Mouse (Mus musculus) hindbrain, embryonic 14.5 days (tissue): ENCODE measurements at regions not wholly inside any gene's neighbourhood (a gene's known extent, or its start where the extent isn't known, plus 50 kb on each side); places are given as distances from the start of the nearest gene placed in this dataset.

Experiments
- ATAC-seq: fragments of 200-750 bp; cut with Nextera tagmentation; 2 replicates; pipeline ENCODE4 v1.8.0; 2017; ENCODE audit warnings: moderate number of reproducible peaks, mild to moderate bottlenecking, moderate TSS enrichment, moderate library complexity; ENCODE audit not compliant: low FRiP score
- DNase-seq: peaks from one replicate; pipeline ENCODE4 v3.0.0-alpha.2; 2015; ENCODE audit warnings: low spot score
- H3K27ac ChIP-seq: fragments of 300-500 bp; sonication (generic); 2 replicates; pipeline ENCODE4 v1.5.1; 2014; ENCODE audit warnings: mild to moderate bottlenecking, moderate library complexity
- H3K27me3 ChIP-seq: fragments of 300-500 bp; sonication (generic); 2 replicates; pipeline ENCODE4 v1.6.1; 2014; ENCODE audit warnings: mild to moderate bottlenecking, low read length, mixed read lengths; ENCODE audit not compliant: control insufficient read depth, insufficient read depth
- H3K36me3 ChIP-seq: fragments of 300-500 bp; sonication (generic); replicated peaks from 2 replicates; pipeline ENCODE4 v1.6.1; 2014; ENCODE audit not compliant: control insufficient read depth, insufficient read depth
- H3K4me1 ChIP-seq: fragments of 300-500 bp; sonication (generic); replicated peaks from 2 replicates; pipeline ENCODE4 v1.6.1; 2014; ENCODE audit warnings: antibody characterized with exemption, low read length, mixed read lengths; ENCODE audit not compliant: control insufficient read depth, insufficient read depth
- H3K4me2 ChIP-seq: fragments of 300-500 bp; sonication (generic); replicated peaks from 2 replicates; pipeline ENCODE4 v1.6.1; 2014; ENCODE audit warnings: mild to moderate bottlenecking, moderate library complexity
- H3K4me3 ChIP-seq: fragments of 300-500 bp; sonication (generic); replicated peaks from 2 replicates; pipeline ENCODE4 v1.5.1; 2014; ENCODE audit warnings: mild to moderate bottlenecking, low read length
- H3K9ac ChIP-seq: fragments of 300-500 bp; sonication (generic); 2 replicates; pipeline ENCODE4 v1.6.1; 2014
- H3K9me3 ChIP-seq: fragments of 300-500 bp; sonication (generic); 2 replicates; pipeline ENCODE4 v1.6.1; 2016; ENCODE audit warnings: low read length; ENCODE audit not compliant: control insufficient read depth
- WGBS: fragments of 180-500 bp; shearing (Covaris S2); extraction: QIAGEN DNeasy Blood & Tissue Kit; methylation state at CpG from one replicate; pipeline ENCODE4 v1.1.7; 2014; 5-methylcytosine and 5-hydroxymethylcytosine counted together

GRCm38 (mm10) chr7:37307191-37307590 lies 466.2 kb downstream of the Zfp536 start:
- Histone ChIP-seq H3K27me3 (no peaks in the 10 kb centered on the region), H3K4me2 (no peak overlapping the region), H3K4me1 (no peaks in the 10 kb centered on the region), H3K9me3 (no peaks in the 10 kb centered on the region), H3K4me3 (no peak overlapping the region), H3K9ac (no peak overlapping the region), H3K36me3 (no peaks in the 10 kb centered on the region), H3K27ac (no peak overlapping the region)
- WGBS, result 80% methylated on average over 4 of the region's 4 CpGs
- ATAC-seq (no peak), DNase-seq (no peak)

- 93% methylated on average over 7 of the region's 7 CpGs for WGBS
- no peaks in the 10 kb centered on the region; the same call in 1 of the 2 replicates for H3K36me3 ChIP-seq
- no peak overlapping the region for H3K4me2 ChIP-seq
- H3K4me1 ChIP-seq, result no peaks in the 10 kb centered on the region
- H3K9ac ChIP-seq, result no peak overlapping the region
- H3K9me3 ChIP-seq, result 0 out of 2 replicates have a peak, but pooled peaks cover 3% of the 10 kb centered on the region
- no peak for ATAC-seq
- DNase-seq, result no peak
- no peak overlapping the region for H3K27ac ChIP-seq
- no peaks in the 10 kb centered on the region for H3K27me3 ChIP-seq
- no peak overlapping the region for H3K4me3 ChIP-seq
Measured at GRCm38 (mm10) chr7:37324653-37325052, 448.8 kb downstream of the Zfp536 start.

DNA sequence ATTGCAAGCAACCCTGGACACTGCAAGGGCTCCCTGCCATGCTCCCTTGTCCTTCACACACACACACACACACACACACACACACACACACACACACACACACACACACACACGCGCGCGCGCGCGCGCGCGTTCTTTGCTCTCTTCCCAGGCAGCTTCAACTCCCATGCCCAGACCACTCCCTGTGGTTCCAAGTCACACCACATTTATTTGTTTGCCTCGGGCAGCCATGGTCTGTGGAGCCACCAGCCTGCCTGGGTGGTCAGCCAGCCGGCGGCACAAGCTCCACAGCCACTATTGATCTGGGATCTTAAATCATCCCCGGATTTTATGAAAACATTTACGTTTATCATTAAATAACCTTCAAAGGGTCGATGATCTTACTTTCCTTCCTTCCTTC lies 440.0 kb downstream of the Zfp536 start:
- H3K4me3 ChIP-seq, result no peak overlapping the region
- no peaks in the 10 kb centered on the region for H3K36me3 ChIP-seq
- H3K9me3 ChIP-seq, result 0 out of 2 replicates have a peak, but pooled peaks cover 3% of the 10 kb centered on the region
- ATAC-seq, result no peak
- H3K27ac ChIP-seq, result no peak overlapping the region
- 57% methylated on average over 16 of the region's 16 CpGs for WGBS
- no peak for DNase-seq
- H3K4me2 ChIP-seq, result no peak overlapping the region
- peaks cover 29% of the 10 kb centered on the region for H3K4me1 ChIP-seq
- no peak overlapping the region for H3K9ac ChIP-seq
- H3K27me3 ChIP-seq, result no peaks in the 10 kb centered on the region

DNA sequence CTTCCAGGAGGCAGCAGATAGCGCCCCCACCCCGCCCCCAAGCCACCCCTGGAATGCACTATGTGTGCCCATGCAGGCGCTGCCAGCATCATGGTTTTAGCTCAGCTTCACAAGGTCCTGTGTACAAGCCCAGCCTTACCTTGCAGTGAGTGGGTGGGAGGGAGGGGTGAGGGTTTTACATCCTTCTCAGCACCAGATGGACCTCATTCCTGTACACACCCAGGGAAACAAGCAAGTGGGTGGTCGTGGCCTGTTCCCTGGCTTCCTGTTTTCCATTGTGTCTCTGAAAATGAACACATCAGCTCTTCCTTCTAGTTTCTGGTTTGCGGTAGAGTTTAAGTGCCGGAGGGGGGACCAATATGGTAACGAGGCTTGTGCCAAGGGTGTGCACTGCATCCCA lies 438.2 kb downstream of the Zfp536 start:
- H3K4me3 ChIP-seq, result no peak overlapping the region
- no peak overlapping the region for H3K9ac ChIP-seq
- WGBS, result 55% methylated on average over 7 of the region's 7 CpGs
- H3K27me3 ChIP-seq, result no peaks in the 10 kb centered on the region
- H3K4me1 ChIP-seq, result peaks cover 30% of the 10 kb centered on the region
- H3K36me3 ChIP-seq, result no peaks in the 10 kb centered on the region
- no peak for ATAC-seq
- no peaks in the 10 kb centered on the region for H3K9me3 ChIP-seq
- no peak overlapping the region for H3K27ac ChIP-seq
- no peak for DNase-seq
- H3K4me2 ChIP-seq, result no peak overlapping the region

- peaks cover 30% of the 10 kb centered on the region for H3K4me1 ChIP-seq
- H3K27me3 ChIP-seq, result no peaks in the 10 kb centered on the region
- peak overlapping the region; percentile 51 for H3K9ac ChIP-seq
- H3K4me3 ChIP-seq, result peak overlapping the region; percentile 29
- no peak for ATAC-seq
- no peak for DNase-seq
- H3K36me3 ChIP-seq, result no peaks in the 10 kb centered on the region
- H3K4me2 ChIP-seq, result peak overlapping the region; percentile 70
- 10% methylated on average over 12 of the region's 12 CpGs for WGBS
- H3K27ac ChIP-seq, result peak overlapping the region; percentile 78
- H3K9me3 ChIP-seq, result no peaks in the 10 kb centered on the region
Measured at GRCm38 (mm10) chr7:37336171-37336850, 437.1 kb downstream of the Zfp536 start.

DNA sequence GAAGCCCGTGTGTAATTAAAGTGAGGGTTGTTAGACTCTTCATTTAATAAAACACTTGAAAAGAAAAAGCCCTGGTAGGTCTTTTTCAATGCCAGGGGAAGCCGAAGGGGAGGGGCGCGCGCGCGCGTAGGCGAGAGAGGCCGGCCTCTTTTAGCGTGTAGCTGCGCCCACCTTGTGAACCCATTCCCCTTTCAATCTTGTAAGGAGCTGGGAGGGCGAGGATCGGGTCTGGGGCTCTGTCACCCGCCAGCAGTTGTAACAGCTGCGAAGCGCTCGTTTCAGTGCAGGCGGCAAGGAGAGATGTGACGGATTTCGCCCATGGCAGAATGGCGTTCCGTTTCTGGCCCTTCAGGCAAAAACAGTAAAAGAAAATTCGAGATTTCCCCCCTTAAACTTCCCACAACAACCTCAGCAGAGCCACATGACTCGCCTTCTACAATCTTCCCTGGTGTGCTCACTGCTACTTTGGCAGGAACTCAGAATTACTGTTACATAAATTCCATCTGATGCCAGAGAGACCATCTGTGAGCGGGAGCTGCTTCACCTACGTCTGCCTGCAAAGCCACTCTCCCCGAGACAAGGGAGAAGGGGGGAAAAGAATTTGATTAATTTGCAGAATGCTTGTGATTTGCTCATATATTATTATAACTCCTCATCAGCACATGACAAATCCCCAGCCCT lies 436.4 kb downstream of the Zfp536 start:
- peak overlapping the region; percentile 78 for H3K27ac ChIP-seq
- DNase-seq (peak; percentile 70), ATAC-seq (peak; percentile 60)
- H3K4me2 ChIP-seq, result peak overlapping the region; percentile 70
- no peaks in the 10 kb centered on the region for H3K36me3 ChIP-seq
- no peaks in the 10 kb centered on the region for H3K27me3 ChIP-seq
- H3K4me3 ChIP-seq, result peak overlapping the region; percentile 29
- H3K9ac ChIP-seq, result peak overlapping the region; percentile 51
- no peaks in the 10 kb centered on the region for H3K9me3 ChIP-seq
- 8% methylated on average over 28 of the region's 28 CpGs for WGBS
- peaks cover 30% of the 10 kb centered on the region for H3K4me1 ChIP-seq

GRCm38 (mm10) chr7:37337616-37338015 lies 435.8 kb downstream of the Zfp536 start:
- no peak for DNase-seq
- peak overlapping the region; percentile 78 for H3K27ac ChIP-seq
- no peak for ATAC-seq
- peaks cover 33% of the 10 kb centered on the region for H3K4me1 ChIP-seq
- no peaks in the 10 kb centered on the region for H3K27me3 ChIP-seq
- 47% methylated on average over 11 of the region's 11 CpGs for WGBS
- no peaks in the 10 kb centered on the region for H3K36me3 ChIP-seq
- no peaks in the 10 kb centered on the region for H3K9me3 ChIP-seq
- no peak overlapping the region for H3K4me3 ChIP-seq
- H3K9ac ChIP-seq, result peak overlapping the region; percentile 51
- H3K4me2 ChIP-seq, result peak overlapping the region; percentile 70

DNA sequence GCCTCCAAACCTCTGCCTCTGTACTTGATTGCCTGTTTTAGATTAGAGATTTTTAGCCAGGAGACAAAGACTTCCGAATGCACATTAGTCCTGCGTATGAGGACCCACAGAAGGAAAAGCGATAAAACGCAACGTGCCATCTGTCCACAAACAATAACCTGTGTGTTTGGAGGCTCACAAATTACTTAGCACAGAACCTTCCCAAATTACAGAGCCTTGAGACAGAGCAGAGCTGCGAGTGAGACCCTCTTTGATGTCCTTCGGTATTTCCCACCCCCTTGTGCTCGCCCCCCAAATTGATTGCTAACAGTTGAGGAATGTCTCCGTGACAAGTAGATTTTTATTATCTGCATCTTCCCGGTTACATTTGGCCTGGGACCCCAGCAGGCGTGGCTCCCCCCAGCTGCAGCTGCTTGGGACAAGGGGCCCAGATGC lies 435.4 kb downstream of the Zfp536 start:
- no peak overlapping the region for H3K4me2 ChIP-seq
- no peak overlapping the region for H3K4me3 ChIP-seq
- DNase-seq (no peak), ATAC-seq (no peak)
- H3K27ac ChIP-seq, result peak overlapping the region; percentile 78
- no peaks in the 10 kb centered on the region for H3K9me3 ChIP-seq
- H3K27me3 ChIP-seq, result no peaks in the 10 kb centered on the region
- no peaks in the 10 kb centered on the region for H3K36me3 ChIP-seq
- H3K9ac ChIP-seq, result peak overlapping the region; percentile 51
- 24% methylated on average over 11 of the region's 11 CpGs for WGBS
- H3K4me1 ChIP-seq, result peaks cover 38% of the 10 kb centered on the region

GRCm38 (mm10) chr7:37342613-37343012 lies 430.8 kb downstream of the Zfp536 start:
- ATAC-seq, result peak; percentile 32; the same call in 1 of the 2 replicates
- DNase-seq, result peak; percentile 62
- peaks cover 28% of the 10 kb centered on the region for H3K4me1 ChIP-seq
- peak overlapping the region; percentile 61 for H3K9ac ChIP-seq
- H3K27ac ChIP-seq, result peak overlapping the region; percentile 68
- H3K36me3 ChIP-seq, result no peaks in the 10 kb centered on the region
- H3K27me3 ChIP-seq, result no peaks in the 10 kb centered on the region
- peak overlapping the region; percentile 28 for H3K4me3 ChIP-seq
- peak overlapping the region; percentile 78 for H3K4me2 ChIP-seq
- H3K9me3 ChIP-seq, result no peaks in the 10 kb centered on the region
- 10% methylated on average over 11 of the region's 11 CpGs for WGBS
